Mouse (Mus musculus) lung, postnatal 0 days (tissue): Measurements from ENCODE around the gene Emilin2. TPM values are rescaled to one million over a fixed set of nuclear protein-coding genes. Genes with fewer than 3 reads are reported as not detected.

ENCODE experiments used
- ATAC-seq: fragments of 200-750 bp; cut with Nextera tagmentation; 2 replicates; pipeline ENCODE4 v1.8.0; 2017; ENCODE audit warnings: moderate library complexity
- DNase-seq: peaks from one replicate; pipeline ENCODE4 v3.0.0-alpha.2; 2016; ENCODE audit warnings: low spot score
- H3K27ac ChIP-seq: fragments of 300-500 bp; sonication (generic); 2 replicates; pipeline ENCODE4 v1.5.1; 2014; ENCODE audit warnings: antibody characterized with exemption, mild to moderate bottlenecking, low read length, mixed read lengths
- H3K27me3 ChIP-seq: fragments of 300-500 bp; sonication (generic); replicated peaks from 2 replicates; pipeline ENCODE4 v1.6.1; 2014; ENCODE audit warnings: low read length, mixed read lengths; ENCODE audit not compliant: insufficient read depth
- H3K36me3 ChIP-seq: fragments of 300-500 bp; sonication (generic); 2 replicates; pipeline ENCODE4 v1.6.1; 2014; ENCODE audit warnings: low read length, mixed read lengths; ENCODE audit not compliant: insufficient read depth
- H3K4me1 ChIP-seq: fragments of 300-500 bp; sonication (generic); 2 replicates; pipeline ENCODE4 v1.6.1; 2014; ENCODE audit warnings: antibody characterized with exemption, low read depth, low read length, mixed read lengths; ENCODE audit not compliant: insufficient read depth
- H3K4me2 ChIP-seq: fragments of 300-500 bp; sonication (generic); replicated peaks from 2 replicates; pipeline ENCODE4 v1.6.1; 2014; ENCODE audit warnings: low read depth, mild to moderate bottlenecking, low read length, moderate library complexity, mixed read lengths
- H3K4me3 ChIP-seq: fragments of 300-500 bp; sonication (generic); 2 replicates; pipeline ENCODE4 v1.5.1; 2014; ENCODE audit warnings: low read depth, low read length
- H3K9ac ChIP-seq: fragments of 300-500 bp; sonication (generic); replicated peaks from 2 replicates; pipeline ENCODE4 v1.6.1; 2014; ENCODE audit warnings: low read depth, mild to moderate bottlenecking
- H3K9me3 ChIP-seq: fragments of 300-500 bp; sonication (generic); 2 replicates; pipeline ENCODE4 v1.6.1; 2016; ENCODE audit warnings: low read length, mixed read lengths
- CTCF ChIP-seq: IDR thresholded peaks from 2 replicates; pipeline ENCODE4 v1.5.1; 2016; ENCODE audit warnings: antibody characterized with exemption, mild to moderate bottlenecking
- EP300 ChIP-seq: IDR thresholded peaks from 2 replicates; pipeline ENCODE4 v1.6.1; 2016; ENCODE audit warnings: antibody characterized with exemption, mild to moderate bottlenecking, control low read depth
- WGBS: fragments of 180-500 bp; shearing (Covaris S2); extraction: QIAGEN DNeasy Blood & Tissue Kit; methylation state at CpG from one replicate; pipeline ENCODE4 v1.1.7; 2014; 5-methylcytosine and 5-hydroxymethylcytosine counted together
- polyA plus RNA-seq: library from polyadenylated mRNA; unstranded; fragments of >200 nt; fragmentation: Nextera tagmentation; extraction: Ambion mirVana; gene quantifications from 2 replicates; pipeline ENCODE4 v1.2.1, GENCODE M21; 2015

Gene Emilin2
- polyA plus RNA-seq, 1 experiment from 2014 or later, result 5.0 TPM

DNA sequence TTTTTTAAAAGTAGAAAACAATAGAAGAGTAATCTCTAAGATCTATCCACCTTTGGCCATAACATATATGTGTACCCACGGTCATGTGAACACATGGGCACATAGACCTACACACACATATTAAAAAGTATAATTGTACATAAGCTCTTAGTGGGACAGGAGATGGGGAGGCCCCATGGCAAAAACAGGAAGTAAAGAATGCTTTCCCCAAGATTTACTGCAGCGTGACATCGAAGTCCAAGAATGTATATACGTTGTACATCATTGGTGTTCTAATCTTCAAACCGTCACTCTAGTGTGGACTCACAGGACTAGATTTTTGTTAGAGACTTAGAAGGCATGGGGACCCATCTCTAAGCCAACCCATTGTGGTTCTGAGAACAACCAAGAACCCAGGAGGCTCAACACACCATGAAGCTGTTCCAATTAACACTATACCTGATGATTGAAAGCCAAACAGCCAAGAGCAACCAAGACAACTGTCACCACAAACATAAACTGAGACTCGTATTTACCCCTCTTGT, 19.8 kb downstream of the Emilin2 start:
- TF ChIP-seq EP300, result no peak
- no peak for TF ChIP-seq CTCF
- Histone ChIP-seq H3K9ac (no peak overlapping the region), H3K36me3 (no peaks in the 10 kb centered on the region), H3K4me2 (no peak overlapping the region), H3K4me3 (no peak overlapping the region), H3K27me3 (no peaks in the 10 kb centered on the region), H3K9me3 (no peaks in the 10 kb centered on the region), H3K4me1 (no peaks in the 10 kb centered on the region), H3K27ac (no peak overlapping the region)
- 80% methylated on average over 6 of the region's 6 CpGs for WGBS
- DNase-seq (no peak), ATAC-seq (no peak)

DNA sequence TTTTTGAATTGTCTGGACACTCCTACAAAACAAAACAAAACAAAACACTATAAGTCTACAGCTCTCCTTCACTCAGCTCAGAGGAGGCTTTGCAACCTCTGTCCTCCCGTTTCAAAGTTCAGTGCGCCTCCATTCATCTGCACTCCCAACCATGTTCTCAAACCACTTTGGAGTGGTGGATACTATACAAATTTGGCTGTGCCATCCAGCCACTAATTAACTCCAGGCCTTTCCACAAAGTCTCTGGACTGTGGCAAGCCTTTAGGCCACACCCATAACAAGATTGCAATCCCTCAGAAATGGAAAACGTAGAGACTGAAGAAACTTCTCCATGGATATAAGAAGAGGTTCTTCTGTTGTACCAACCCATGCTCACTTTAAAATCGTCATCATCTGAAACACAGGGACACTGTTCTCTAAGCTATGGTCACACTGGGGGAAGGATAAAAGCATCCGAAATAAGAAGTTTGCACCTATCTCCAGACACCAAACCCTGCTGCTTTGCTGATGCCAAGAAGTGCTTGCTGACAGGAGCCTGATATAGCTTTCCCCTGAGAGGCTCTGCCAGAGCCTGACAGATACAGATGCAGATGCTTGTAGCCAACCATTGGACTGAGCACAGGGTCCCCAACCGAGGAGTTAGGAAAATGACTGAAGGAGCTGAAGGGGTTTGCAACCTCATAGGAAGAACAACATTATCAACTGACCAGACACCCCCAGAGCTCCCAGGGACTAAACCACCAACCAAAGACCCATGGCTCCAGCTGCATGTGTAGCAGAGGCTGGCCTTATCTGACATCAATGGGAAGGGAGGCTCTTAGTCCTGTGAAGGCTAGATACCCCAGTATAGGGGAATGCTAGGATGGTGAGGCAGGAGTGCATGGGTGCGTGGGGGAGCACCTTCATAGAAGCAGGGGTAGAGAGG, 21.0 kb downstream of the Emilin2 start:
- TF ChIP-seq CTCF, result no peak
- TF ChIP-seq EP300, result no peak
- no peak for DNase-seq
- H3K27ac ChIP-seq, result no peak overlapping the region
- no peak overlapping the region for H3K9ac ChIP-seq
- no peaks in the 10 kb centered on the region for H3K9me3 ChIP-seq
- ATAC-seq, result no peak
- WGBS, result 73% methylated on average over 7 of the region's 7 CpGs
- no peaks in the 10 kb centered on the region for H3K27me3 ChIP-seq
- H3K36me3 ChIP-seq, result no peaks in the 10 kb centered on the region
- no peak overlapping the region for H3K4me2 ChIP-seq
- H3K4me3 ChIP-seq, result no peak overlapping the region
- H3K4me1 ChIP-seq, result peaks cover 4% of the 10 kb centered on the region; the same call in 1 of the 2 replicates

DNA sequence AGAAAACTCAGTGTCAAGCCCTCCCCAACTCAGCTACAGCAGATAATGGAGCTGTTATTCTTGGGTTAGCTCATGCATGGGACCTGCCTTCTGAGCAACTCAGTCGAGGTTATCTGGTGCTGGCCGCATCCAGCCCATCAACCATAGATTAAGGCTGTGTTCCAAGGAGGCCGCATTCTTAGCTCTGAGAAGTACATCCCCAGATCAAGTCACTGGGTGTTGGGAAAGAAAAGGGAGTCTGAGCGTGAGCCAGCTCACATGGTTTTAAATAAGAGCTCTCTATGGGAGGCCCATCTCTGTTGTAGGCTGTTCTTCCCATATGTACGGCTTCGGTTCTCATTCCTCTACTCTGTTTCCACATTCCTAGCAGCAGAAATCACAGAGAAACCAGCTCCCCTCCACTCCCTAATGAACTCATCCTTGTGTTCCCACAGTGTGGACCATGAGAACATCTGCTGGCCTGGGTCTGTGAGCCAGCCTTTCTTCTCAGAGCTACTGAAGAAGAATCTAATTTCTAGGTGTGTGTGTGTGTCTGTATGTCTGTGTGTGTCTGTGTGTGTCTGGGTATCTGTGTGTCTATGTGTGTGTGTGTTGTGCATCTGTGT, 22.1 kb downstream of the Emilin2 start:
- DNase-seq (peak; percentile 43), ATAC-seq (peak; percentile 12; the same call in 1 of the 2 replicates)
- Histone ChIP-seq H3K9ac (no peak overlapping the region), H3K27me3 (no peaks in the 10 kb centered on the region), H3K4me3 (no peak overlapping the region), H3K4me1 (peaks cover 7% of the 10 kb centered on the region; the same call in 1 of the 2 replicates), H3K4me2 (no peak overlapping the region), H3K27ac (no peak overlapping the region), H3K9me3 (no peaks in the 10 kb centered on the region), H3K36me3 (no peaks in the 10 kb centered on the region)
- TF ChIP-seq CTCF (no peak), EP300 (no peak)
- 68% methylated on average over 6 of the region's 6 CpGs for WGBS

DNA sequence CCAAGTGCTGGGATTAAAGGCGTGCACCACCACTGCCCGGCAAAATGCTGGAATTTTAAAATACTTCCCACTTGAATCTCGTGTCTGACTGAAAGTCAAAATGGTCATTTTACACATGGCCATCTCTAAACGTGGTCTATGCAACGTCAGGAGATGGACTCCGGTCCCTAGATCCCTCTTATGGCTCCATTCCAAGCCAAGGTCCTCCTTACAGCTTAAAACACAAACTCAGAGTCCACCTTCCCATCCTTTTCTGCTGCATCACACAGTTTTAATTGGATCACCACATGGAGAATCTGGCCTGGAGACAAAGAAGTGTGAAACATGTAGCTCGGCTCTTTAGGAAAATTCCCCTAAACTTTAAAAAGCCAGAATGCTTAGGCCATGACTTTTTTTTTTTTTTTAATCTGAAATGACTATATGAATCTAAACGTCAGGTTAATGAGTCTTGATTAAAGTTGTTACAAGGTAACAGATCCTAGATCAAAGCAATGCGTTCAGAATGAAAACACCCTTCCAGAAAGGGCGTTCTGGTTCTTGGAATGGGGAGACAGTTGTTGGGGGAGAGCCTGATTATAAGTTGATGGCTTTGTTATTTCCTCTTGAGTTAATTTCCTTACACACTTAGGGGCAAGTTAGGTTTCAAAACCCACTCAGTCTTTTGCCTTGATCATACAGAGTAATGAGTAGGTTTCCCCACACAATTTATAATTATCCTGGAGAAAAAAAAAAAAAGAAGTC, 22.8 kb downstream of the Emilin2 start:
- H3K36me3 ChIP-seq, result no peaks in the 10 kb centered on the region
- DNase-seq (no peak), ATAC-seq (no peak)
- H3K27ac ChIP-seq, result no peak overlapping the region
- TF ChIP-seq CTCF, result no peak
- no peak for TF ChIP-seq EP300
- H3K27me3 ChIP-seq, result no peaks in the 10 kb centered on the region
- H3K4me2 ChIP-seq, result no peak overlapping the region
- H3K4me1 ChIP-seq, result peaks cover 8% of the 10 kb centered on the region; the same call in 1 of the 2 replicates
- no peaks in the 10 kb centered on the region for H3K9me3 ChIP-seq
- 83% methylated on average over 10 of the region's 10 CpGs for WGBS
- H3K4me3 ChIP-seq, result no peak overlapping the region
- H3K9ac ChIP-seq, result no peak overlapping the region

DNA sequence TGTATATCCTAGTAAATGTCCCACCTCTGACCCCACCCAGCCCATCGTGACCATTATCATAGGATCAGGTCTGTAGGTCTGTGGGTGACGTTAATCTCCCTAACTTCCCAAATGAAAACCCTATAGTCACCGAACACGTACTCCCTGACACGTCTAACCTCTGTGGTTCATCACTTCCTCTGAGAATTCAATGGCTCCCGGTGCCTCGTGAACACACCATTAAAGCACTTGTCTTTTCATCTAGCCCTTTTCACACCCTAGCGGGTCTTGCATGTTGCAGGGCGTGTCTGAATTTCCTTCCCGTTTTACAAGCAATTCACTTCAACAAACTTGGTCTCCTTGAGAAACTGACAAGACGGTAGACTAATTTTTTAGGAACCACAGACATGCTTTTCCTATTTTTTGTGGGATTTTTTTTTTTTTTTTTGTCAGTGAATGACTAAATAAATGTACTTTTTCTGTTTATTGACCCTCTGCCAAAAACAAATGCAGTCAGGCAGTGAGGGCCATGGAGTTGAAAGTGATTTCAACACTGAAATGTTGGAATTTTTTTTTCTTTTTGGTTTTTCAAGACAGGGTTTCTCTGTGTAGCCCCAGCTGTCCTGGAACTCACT, 23.5 kb downstream of the Emilin2 start:
- Histone ChIP-seq H3K9ac (no peak overlapping the region), H3K27ac (no peak overlapping the region), H3K9me3 (no peaks in the 10 kb centered on the region), H3K4me1 (peaks cover 11% of the 10 kb centered on the region; the same call in 1 of the 2 replicates), H3K4me2 (no peak overlapping the region), H3K4me3 (no peak overlapping the region), H3K27me3 (no peaks in the 10 kb centered on the region), H3K36me3 (no peaks in the 10 kb centered on the region)
- 71% methylated on average over 11 of the region's 11 CpGs for WGBS
- TF ChIP-seq CTCF (no peak), EP300 (no peak)
- peak; percentile 65 for DNase-seq
- no peak for ATAC-seq
